Mouse (Mus musculus): ENCODE data around the gene Slc7a5. TPM values are rescaled to one million over a fixed set of nuclear protein-coding genes. Genes with fewer than 3 reads are reported as not detected.
A peak's percentile ranks its signal among the peaks of the same experiment; 100 is the strongest.

The Slc7a5 gene
- total and polyA plus RNA-seq, 3 experiments: 32.6 to 141 (median 127) TPM

DNA sequence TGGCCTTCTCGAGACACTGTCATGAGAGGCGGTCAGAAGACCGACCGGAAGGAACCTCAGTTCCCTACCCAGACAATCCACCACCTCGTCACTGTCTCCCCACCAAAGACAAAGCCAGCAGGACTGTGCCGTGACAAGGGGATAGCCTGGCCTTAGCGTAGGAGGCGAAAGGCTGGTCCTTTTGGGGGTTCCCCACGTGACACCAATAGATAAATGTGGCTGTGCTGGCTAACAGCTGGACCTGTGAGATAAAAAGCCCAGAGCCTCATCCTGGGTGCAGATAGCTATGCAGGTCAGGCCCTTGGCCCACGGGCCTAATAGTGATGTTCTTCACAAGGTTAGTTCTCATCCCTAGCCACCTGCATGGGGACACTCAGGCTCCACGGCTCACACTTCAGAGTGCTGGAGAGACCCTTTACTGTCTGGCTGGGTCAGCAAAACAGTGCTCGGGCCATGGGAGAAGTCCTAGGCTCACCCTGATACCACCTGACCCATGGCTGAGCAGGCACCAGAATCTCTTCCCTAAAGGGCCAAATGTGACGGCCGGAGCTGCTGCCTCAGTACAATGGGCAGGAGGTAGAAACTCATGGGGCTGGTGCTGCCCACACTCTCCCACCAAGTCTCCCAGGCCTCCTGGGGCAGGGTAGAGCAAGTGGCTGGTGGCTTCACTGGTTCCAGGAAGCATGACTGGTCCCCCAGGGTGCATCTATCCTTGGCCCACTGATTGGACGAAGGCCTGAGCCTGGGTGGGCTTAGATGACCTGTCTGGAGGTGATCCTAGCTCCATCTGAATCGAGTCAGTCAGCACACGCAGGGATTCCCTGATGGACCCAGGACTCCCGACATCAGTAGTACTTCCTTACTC is 8.1 kb downstream of the Slc7a5 start:
- peaks cover 88% of the 10 kb centered on the region for H3K4me1 ChIP-seq (ENCODE audit: insufficient read depth, low read depth, low read length)
- H3K36me3 ChIP-seq (replicated peaks): peaks cover 96% of the 10 kb centered on the region
- no peaks in the 10 kb centered on the region for H3K9me3 ChIP-seq (replicated peaks)
- peak overlapping the region; percentile 65; the same call in 1 of the 2 replicates for H3K4me3 ChIP-seq (ENCODE audit: low read depth, low read length)
- TF ChIP-seq TAL1 (conservative IDR thresholded peaks at IDR 0.05; ENCODE audit: low read depth, low read length) (peak; percentile 92), POLR2AphosphoS5 (IDR thresholded peaks at IDR 0.05; ENCODE audit: insufficient replicate concordance, low read depth, low read length) (no peak)
- ATAC-seq (ENCODE audit: extremely low read depth, insufficient number of reproducible peaks, low FRiP score, poor library complexity, severe bottlenecking): peak; percentile 62
- DNase-seq (ENCODE audit: low spot score): peak; percentile 70
- H3K27me3 ChIP-seq (ENCODE audit: insufficient read depth, low read length): no peaks in the 10 kb centered on the region

DNA sequence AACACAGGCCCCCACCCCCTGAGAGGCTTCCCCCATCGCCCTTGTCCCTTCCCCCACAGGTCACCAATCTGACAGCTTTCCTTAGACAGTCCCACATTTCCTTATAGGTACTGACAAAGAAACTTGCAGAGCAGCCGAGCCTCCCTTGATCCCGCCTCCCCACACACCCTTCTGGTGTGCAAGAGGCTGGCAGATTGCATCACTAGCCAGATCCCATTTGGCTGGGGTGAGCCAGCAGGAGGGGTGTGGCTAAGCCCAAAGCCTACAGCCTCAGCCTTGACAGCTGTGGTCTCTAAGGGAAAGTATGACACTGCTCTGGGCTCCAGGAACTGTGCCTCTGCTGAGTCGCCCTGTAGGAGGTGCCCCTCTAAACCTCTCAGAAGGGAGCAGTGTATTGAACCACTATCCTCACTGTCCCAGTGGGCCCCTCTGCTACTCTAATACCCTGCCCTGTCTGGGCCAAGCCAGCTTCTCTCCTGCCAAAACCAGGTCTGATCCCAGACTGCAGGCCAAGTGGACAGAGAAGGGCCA is 9.0 kb downstream of the Slc7a5 start:
- peak overlapping the region; percentile 65; the same call in 1 of the 2 replicates for H3K4me3 ChIP-seq (ENCODE audit: low read depth, low read length)
- H3K36me3 ChIP-seq (replicated peaks): peaks cover 96% of the 10 kb centered on the region
- peaks cover 78% of the 10 kb centered on the region for H3K4me1 ChIP-seq (ENCODE audit: insufficient read depth, low read depth, low read length)
- peak; percentile 83 for ATAC-seq (ENCODE audit: extremely low read depth, insufficient number of reproducible peaks, low FRiP score, poor library complexity, severe bottlenecking)
- DNase-seq (ENCODE audit: low spot score): peak; percentile 91
- H3K9me3 ChIP-seq (replicated peaks): no peaks in the 10 kb centered on the region
- TF ChIP-seq GATA2 (IDR thresholded peaks at IDR 0.05; ENCODE audit: borderline replicate concordance, low read depth, low read length): no peak
- TF ChIP-seq TAL1 (conservative IDR thresholded peaks at IDR 0.05; ENCODE audit: low read depth, low read length): no peak
- no peak for TF ChIP-seq CTCF (IDR thresholded peaks at IDR 0.05; ENCODE audit: low read depth, low read length)
- TF ChIP-seq GATA1 (IDR thresholded peaks at IDR 0.05; ENCODE audit: borderline replicate concordance, low read length): no peak
- TF ChIP-seq POLR2AphosphoS5 (IDR thresholded peaks at IDR 0.05; ENCODE audit: insufficient replicate concordance, low read depth, low read length): no peak
- no peaks in the 10 kb centered on the region for H3K27me3 ChIP-seq (ENCODE audit: insufficient read depth, low read length)

DNA sequence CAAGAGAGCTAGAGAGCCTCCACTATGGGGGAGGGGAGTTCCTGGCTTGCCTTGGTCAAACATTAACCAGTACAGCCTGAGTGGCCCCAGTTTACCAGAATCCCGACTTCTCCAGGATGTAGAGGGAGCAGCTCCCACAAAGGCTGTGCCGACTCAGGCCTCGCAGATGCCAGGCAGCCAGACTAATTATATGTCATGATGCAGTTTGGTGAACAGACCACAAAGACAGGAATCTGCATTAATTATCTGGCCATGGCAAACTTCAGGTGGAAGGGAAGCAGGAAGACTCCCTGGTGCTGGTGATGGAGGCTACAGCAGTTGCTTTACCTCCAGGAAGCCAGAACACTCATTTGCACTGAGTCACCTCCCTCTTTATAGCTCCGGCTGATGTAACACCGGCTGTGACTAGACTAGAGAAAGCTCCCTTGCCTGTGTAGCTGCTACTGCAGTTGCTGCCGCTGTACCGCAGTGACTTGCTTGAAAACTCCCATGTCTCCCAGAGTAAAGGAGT is 9.6 kb downstream of the Slc7a5 start:
- DNase-seq (ENCODE audit: low spot score) (peak; percentile 48), ATAC-seq (ENCODE audit: extremely low read depth, insufficient number of reproducible peaks, low FRiP score, poor library complexity, severe bottlenecking) (no peak)
- H3K36me3 ChIP-seq (replicated peaks): peaks cover 96% of the 10 kb centered on the region
- H3K9me3 ChIP-seq (replicated peaks): no peaks in the 10 kb centered on the region
- no peaks in the 10 kb centered on the region for H3K27me3 ChIP-seq (ENCODE audit: insufficient read depth, low read length)
- peaks cover 76% of the 10 kb centered on the region for H3K4me1 ChIP-seq (ENCODE audit: insufficient read depth, low read depth, low read length)
- TF ChIP-seq GATA1 (IDR thresholded peaks at IDR 0.05; ENCODE audit: borderline replicate concordance, low read length) (no peak), GATA2 (IDR thresholded peaks at IDR 0.05; ENCODE audit: borderline replicate concordance, low read depth, low read length) (no peak), CTCF (IDR thresholded peaks at IDR 0.05; ENCODE audit: low read depth, low read length) (no peak), POLR2AphosphoS5 (IDR thresholded peaks at IDR 0.05; ENCODE audit: insufficient replicate concordance, low read depth, low read length) (no peak), TAL1 (conservative IDR thresholded peaks at IDR 0.05; ENCODE audit: low read depth, low read length) (no peak)
- H3K4me3 ChIP-seq (ENCODE audit: low read depth, low read length): peak overlapping the region; percentile 65; the same call in 1 of the 2 replicates

DNA sequence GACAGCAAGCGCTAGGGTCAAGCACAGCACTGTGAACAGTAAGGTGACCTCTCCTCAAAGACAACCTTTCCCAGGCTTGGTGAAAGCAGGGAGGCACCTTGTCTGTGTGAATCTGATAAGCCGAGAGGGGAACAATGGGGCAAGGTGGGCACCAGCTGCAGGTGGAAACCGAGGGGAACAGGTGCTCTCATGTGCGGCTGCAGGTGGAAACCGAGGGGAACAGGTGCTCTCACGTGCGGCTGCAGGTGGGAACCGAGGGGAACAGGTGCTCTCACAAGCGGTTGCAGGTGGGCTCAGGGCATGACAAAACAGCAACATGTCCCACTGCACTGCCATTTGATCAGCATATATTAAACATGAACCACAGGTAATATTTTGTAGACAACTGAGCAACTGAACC is 10.3 kb downstream of the Slc7a5 start:
- H3K36me3 ChIP-seq (replicated peaks): peaks cover 96% of the 10 kb centered on the region
- no peaks in the 10 kb centered on the region for H3K27me3 ChIP-seq (ENCODE audit: insufficient read depth, low read length)
- no peak for TF ChIP-seq CTCF (IDR thresholded peaks at IDR 0.05; ENCODE audit: low read depth, low read length)
- no peak for TF ChIP-seq POLR2AphosphoS5 (IDR thresholded peaks at IDR 0.05; ENCODE audit: insufficient replicate concordance, low read depth, low read length)
- no peak for TF ChIP-seq GATA2 (IDR thresholded peaks at IDR 0.05; ENCODE audit: borderline replicate concordance, low read depth, low read length)
- TF ChIP-seq GATA1 (IDR thresholded peaks at IDR 0.05; ENCODE audit: borderline replicate concordance, low read length): no peak
- no peak for TF ChIP-seq TAL1 (conservative IDR thresholded peaks at IDR 0.05; ENCODE audit: low read depth, low read length)
- H3K4me3 ChIP-seq (ENCODE audit: low read depth, low read length): peak overlapping the region; percentile 10; the same call in 1 of the 2 replicates
- no peaks in the 10 kb centered on the region for H3K9me3 ChIP-seq (replicated peaks)
- no peak for ATAC-seq (ENCODE audit: extremely low read depth, insufficient number of reproducible peaks, low FRiP score, poor library complexity, severe bottlenecking)
- peaks cover 70% of the 10 kb centered on the region for H3K4me1 ChIP-seq (ENCODE audit: insufficient read depth, low read depth, low read length)
- DNase-seq (ENCODE audit: low spot score): no peak

DNA sequence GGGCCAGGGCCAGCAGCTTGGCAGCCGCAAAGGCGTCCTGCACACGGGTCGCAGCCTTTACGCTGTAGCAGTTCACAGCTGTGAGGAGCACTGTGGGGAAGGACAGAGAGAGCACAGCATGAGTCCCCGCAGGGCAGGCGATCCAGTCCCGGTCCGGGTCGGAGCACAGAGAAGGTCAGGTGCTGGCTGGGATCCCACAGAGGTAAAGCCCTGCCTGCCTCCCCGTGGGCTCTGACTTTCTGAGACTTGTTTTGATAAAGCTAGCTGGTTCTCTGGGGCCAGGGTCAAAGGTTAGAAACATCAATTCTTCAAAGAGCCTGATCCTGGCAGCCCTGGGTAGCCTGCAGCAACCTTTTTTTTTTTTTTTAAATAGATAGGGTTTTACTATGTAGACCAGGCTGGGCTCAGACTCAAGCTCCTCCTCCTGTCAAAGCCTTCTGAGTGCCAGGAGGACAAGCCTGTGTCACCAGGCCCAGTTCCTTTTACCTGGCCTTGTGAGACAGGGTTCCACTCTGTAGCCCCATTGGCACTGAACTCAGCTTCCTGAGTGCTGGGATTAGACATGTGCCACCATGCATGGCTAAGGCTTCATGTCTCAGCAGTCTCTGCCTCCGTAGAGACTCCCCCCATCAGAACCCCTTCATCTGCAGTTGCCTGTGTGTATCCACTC is 10.9 kb downstream of the Slc7a5 start:
- TF ChIP-seq GATA2 (IDR thresholded peaks at IDR 0.05; ENCODE audit: borderline replicate concordance, low read depth, low read length): no peak
- no peak for TF ChIP-seq GATA1 (IDR thresholded peaks at IDR 0.05; ENCODE audit: borderline replicate concordance, low read length)
- TF ChIP-seq TAL1 (conservative IDR thresholded peaks at IDR 0.05; ENCODE audit: low read depth, low read length): no peak
- TF ChIP-seq POLR2AphosphoS5 (IDR thresholded peaks at IDR 0.05; ENCODE audit: insufficient replicate concordance, low read depth, low read length): no peak
- TF ChIP-seq CTCF (IDR thresholded peaks at IDR 0.05; ENCODE audit: low read depth, low read length): no peak
- H3K4me1 ChIP-seq (ENCODE audit: insufficient read depth, low read depth, low read length): peaks cover 64% of the 10 kb centered on the region
- H3K9me3 ChIP-seq (replicated peaks): no peaks in the 10 kb centered on the region
- peaks cover 96% of the 10 kb centered on the region for H3K36me3 ChIP-seq (replicated peaks)
- H3K4me3 ChIP-seq (ENCODE audit: low read depth, low read length): no peak overlapping the region
- DNase-seq (ENCODE audit: low spot score): no peak
- no peak for ATAC-seq (ENCODE audit: extremely low read depth, insufficient number of reproducible peaks, low FRiP score, poor library complexity, severe bottlenecking)
- H3K27me3 ChIP-seq (ENCODE audit: insufficient read depth, low read length): no peaks in the 10 kb centered on the region

DNA sequence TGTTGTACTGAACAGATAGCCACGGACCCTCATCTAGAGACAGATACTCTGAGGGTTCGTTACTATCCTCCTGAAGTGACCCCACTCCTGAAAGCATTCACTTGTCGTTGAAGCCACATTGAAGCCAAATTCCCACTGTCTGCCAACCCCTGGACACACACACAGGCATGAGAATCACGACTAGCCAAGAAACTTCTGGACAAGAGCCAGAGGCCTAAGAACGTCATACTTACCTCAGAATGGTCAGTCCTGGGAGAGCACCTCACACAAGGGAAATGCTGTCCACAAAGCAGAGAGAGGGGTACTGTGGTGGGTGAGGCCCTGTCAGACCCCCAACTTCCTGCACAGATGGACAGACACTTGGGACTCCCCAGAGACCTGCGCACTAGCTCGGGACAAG is 11.6 kb downstream of the Slc7a5 start:
- peaks cover 96% of the 10 kb centered on the region for H3K36me3 ChIP-seq (replicated peaks)
- H3K9me3 ChIP-seq (replicated peaks): no peaks in the 10 kb centered on the region
- DNase-seq (ENCODE audit: low spot score) (no peak), ATAC-seq (ENCODE audit: extremely low read depth, insufficient number of reproducible peaks, low FRiP score, poor library complexity, severe bottlenecking) (no peak)
- TF ChIP-seq TAL1 (conservative IDR thresholded peaks at IDR 0.05; ENCODE audit: low read depth, low read length): no peak
- TF ChIP-seq GATA1 (IDR thresholded peaks at IDR 0.05; ENCODE audit: borderline replicate concordance, low read length): no peak
- no peaks in the 10 kb centered on the region for H3K27me3 ChIP-seq (ENCODE audit: insufficient read depth, low read length)
- no peak overlapping the region for H3K4me3 ChIP-seq (ENCODE audit: low read depth, low read length)
- H3K4me1 ChIP-seq (ENCODE audit: insufficient read depth, low read depth, low read length): peaks cover 57% of the 10 kb centered on the region

All from G1E (cell line).